Mouse (Mus musculus): Measurements from ENCODE around the gene Golm1. TPM values are rescaled to one million over a fixed set of nuclear protein-coding genes. Genes with fewer than 3 reads are reported as not detected.
"Not testable (repeated sequence)": the region's sequence is repeated elsewhere in the genome, so short reads cannot be mapped to it uniquely, and the experiment has no call there.

The Golm1 gene
- polyA plus RNA-seq, 1 experiment from 2014 or later: 47.0 TPM

GRCm38 (mm10) chr13:59618463-59618862 is 57.1 kb downstream of the Golm1 start:
- H3K9ac ChIP-seq: no peak overlapping the region
- DNase-seq (no peak), ATAC-seq (ENCODE audit: low read depth) (0 out of 2 replicates have a peak, but pooled peaks have one; percentile 31)
- no peaks in the 10 kb centered on the region for H3K9me3 ChIP-seq (replicated peaks)
- WGBS (ENCODE audit: insufficient replicate concordance): 57% methylated on average over 6 of the region's 6 CpGs
- H3K4me1 ChIP-seq (replicated peaks): peaks cover 11% of the 10 kb centered on the region
- no peak overlapping the region for H3K4me3 ChIP-seq (replicated peaks)
- no peak overlapping the region for H3K27ac ChIP-seq
- no peak overlapping the region for H3K4me2 ChIP-seq
- H3K27me3 ChIP-seq: no peaks in the 10 kb centered on the region
- H3K36me3 ChIP-seq: peaks cover 41% of the 10 kb centered on the region

- no peaks in the 10 kb centered on the region for H3K27me3 ChIP-seq
- peaks cover 33% of the 10 kb centered on the region for H3K36me3 ChIP-seq
- no peak overlapping the region for H3K4me3 ChIP-seq (replicated peaks)
- ATAC-seq (ENCODE audit: low read depth) (no peak), DNase-seq (no peak)
- H3K4me2 ChIP-seq: no peak overlapping the region
- H3K9me3 ChIP-seq (replicated peaks): no peaks in the 10 kb centered on the region
- 65% methylated on average over 4 of the region's 4 CpGs for WGBS (ENCODE audit: insufficient replicate concordance)
- H3K27ac ChIP-seq: no peak overlapping the region
- H3K9ac ChIP-seq: no peak overlapping the region
- peaks cover 14% of the 10 kb centered on the region for H3K4me1 ChIP-seq (replicated peaks)
Observed at GRCm38 (mm10) chr13:59615554-59615953, 60.1 kb downstream of the Golm1 start.

GRCm38 (mm10) chr13:59615152-59615551 is 60.5 kb downstream of the Golm1 start:
- no peak overlapping the region for H3K4me2 ChIP-seq
- H3K4me1 ChIP-seq (replicated peaks): peaks cover 13% of the 10 kb centered on the region
- no peak overlapping the region for H3K4me3 ChIP-seq (replicated peaks)
- no peaks in the 10 kb centered on the region for H3K27me3 ChIP-seq
- no peak for ATAC-seq (ENCODE audit: low read depth)
- no peaks in the 10 kb centered on the region for H3K9me3 ChIP-seq (replicated peaks)
- 77% methylated on average over 4 of the region's 4 CpGs for WGBS (ENCODE audit: insufficient replicate concordance)
- DNase-seq: no peak
- H3K36me3 ChIP-seq: peaks cover 34% of the 10 kb centered on the region
- no peak overlapping the region for H3K9ac ChIP-seq
- H3K27ac ChIP-seq: no peak overlapping the region

- WGBS (ENCODE audit: insufficient replicate concordance): 43% methylated on average over 4 of the region's 4 CpGs
- no peak for ATAC-seq (ENCODE audit: low read depth)
- peaks cover 10% of the 10 kb centered on the region; the same call in 1 of the 2 replicates for H3K4me1 ChIP-seq (replicated peaks)
Observed at GRCm38 (mm10) chr13:59613868-59614267, 61.7 kb downstream of the Golm1 start.

GRCm38 (mm10) chr13:59610437-59610836 is 65.2 kb downstream of the Golm1 start:
- Histone ChIP-seq H3K4me1 (replicated peaks) (peaks cover 10% of the 10 kb centered on the region; the same call in 1 of the 2 replicates), H3K27me3 (no peaks in the 10 kb centered on the region), H3K4me3 (replicated peaks) (no peak overlapping the region), H3K9me3 (replicated peaks) (no peaks in the 10 kb centered on the region), H3K9ac (no peak overlapping the region), H3K27ac (no peak overlapping the region), H3K4me2 (no peak overlapping the region), H3K36me3 (peaks cover 39% of the 10 kb centered on the region)
- DNase-seq (no peak), ATAC-seq (ENCODE audit: low read depth) (no peak)
- WGBS (ENCODE audit: insufficient replicate concordance): 83% methylated on average over 2 of the region's 2 CpGs

More at GRCm38 (mm10) chr13:59613868-59614267, 61.7 kb downstream of the Golm1 start:
- Histone ChIP-seq H3K27me3 (no peaks in the 10 kb centered on the region), H3K36me3 (peaks cover 45% of the 10 kb centered on the region), H3K4me2 (no peak overlapping the region), H3K27ac (no peak overlapping the region), H3K9ac (no peak overlapping the region), H3K9me3 (replicated peaks) (no peaks in the 10 kb centered on the region), H3K4me3 (replicated peaks) (no peak overlapping the region)
- no peak for DNase-seq

GRCm38 (mm10) chr13:59609885-59610284 is 65.7 kb downstream of the Golm1 start:
- H3K27ac ChIP-seq: no peak overlapping the region
- no peak for DNase-seq
- no peak for ATAC-seq (ENCODE audit: low read depth)
- no peak overlapping the region for H3K4me2 ChIP-seq
- no peaks in the 10 kb centered on the region for H3K27me3 ChIP-seq
- H3K9ac ChIP-seq: no peak overlapping the region
- no peak overlapping the region for H3K4me3 ChIP-seq (replicated peaks)
- 84% methylated on average over 4 of the region's 4 CpGs for WGBS (ENCODE audit: insufficient replicate concordance)
- H3K9me3 ChIP-seq (replicated peaks): no peaks in the 10 kb centered on the region
- H3K36me3 ChIP-seq: peaks cover 37% of the 10 kb centered on the region
- H3K4me1 ChIP-seq (replicated peaks): peaks cover 9% of the 10 kb centered on the region; the same call in 1 of the 2 replicates

- Histone ChIP-seq H3K4me3 (replicated peaks) (no peak overlapping the region), H3K36me3 (peaks cover 60% of the 10 kb centered on the region), H3K27ac (peak overlapping the region; percentile 36), H3K27me3 (no peaks in the 10 kb centered on the region), H3K9ac (no peak overlapping the region), H3K9me3 (replicated peaks) (no peaks in the 10 kb centered on the region), H3K4me2 (no peak overlapping the region), H3K4me1 (replicated peaks) (peaks cover 17% of the 10 kb centered on the region)
- DNase-seq: no peak
- WGBS (ENCODE audit: insufficient replicate concordance): 64% methylated on average over 10 of the region's 10 CpGs
- peak; percentile 56 for ATAC-seq (ENCODE audit: low read depth)
Observed at GRCm38 (mm10) chr13:59605221-59605922, 70.2 kb downstream of the Golm1 start.

- Histone ChIP-seq H3K27ac (0 out of 2 replicates have a peak overlapping the region, but pooled peaks have one; percentile 34), H3K4me3 (replicated peaks) (no peak overlapping the region), H3K4me1 (replicated peaks) (peaks cover 16% of the 10 kb centered on the region), H3K27me3 (no peaks in the 10 kb centered on the region), H3K9ac (no peak overlapping the region), H3K36me3 (peaks cover 62% of the 10 kb centered on the region), H3K9me3 (replicated peaks) (no peaks in the 10 kb centered on the region), H3K4me2 (no peak overlapping the region)
- DNase-seq: no peak
- 93% methylated on average over 1 of the region's 1 CpGs for WGBS (ENCODE audit: insufficient replicate concordance)
- no peak for ATAC-seq (ENCODE audit: low read depth)
Observed at GRCm38 (mm10) chr13:59604511-59604910, 71.1 kb downstream of the Golm1 start.

GRCm38 (mm10) chr13:59603096-59603495 is 72.5 kb downstream of the Golm1 start:
- Histone ChIP-seq H3K9me3 (replicated peaks) (no peaks in the 10 kb centered on the region), H3K4me2 (no peak overlapping the region), H3K9ac (no peak overlapping the region), H3K27ac (no peak overlapping the region), H3K27me3 (no peaks in the 10 kb centered on the region), H3K4me3 (replicated peaks) (no peak overlapping the region), H3K36me3 (peaks cover 53% of the 10 kb centered on the region), H3K4me1 (replicated peaks) (peaks cover 16% of the 10 kb centered on the region)
- DNase-seq (no peak), ATAC-seq (ENCODE audit: low read depth) (peak; percentile 53; the same call in 1 of the 2 replicates)
- WGBS (ENCODE audit: insufficient replicate concordance): 35% methylated on average over 5 of the region's 5 CpGs

GRCm38 (mm10) chr13:59592630-59593029 is 83.0 kb downstream of the Golm1 start:
- Histone ChIP-seq H3K9ac (no peak overlapping the region), H3K4me2 (no peak overlapping the region), H3K4me1 (replicated peaks) (peaks cover 34% of the 10 kb centered on the region), H3K27me3 (no peaks in the 10 kb centered on the region), H3K4me3 (replicated peaks) (no peak overlapping the region), H3K27ac (0 out of 2 replicates have a peak overlapping the region, but pooled peaks have one; percentile 1), H3K36me3 (peaks cover 56% of the 10 kb centered on the region), H3K9me3 (replicated peaks) (no peaks in the 10 kb centered on the region)
- ATAC-seq (ENCODE audit: low read depth) (peak; percentile 47; the same call in 1 of the 2 replicates), DNase-seq (no peak)
- 43% methylated on average over 1 of the region's 1 CpGs for WGBS (ENCODE audit: insufficient replicate concordance)

- not testable (repeated sequence) for H3K9me3 ChIP-seq (replicated peaks); H3K4me2 ChIP-seq; H3K27me3 ChIP-seq; ATAC-seq (ENCODE audit: low read depth); H3K27ac ChIP-seq; DNase-seq; H3K4me3 ChIP-seq (replicated peaks); H3K9ac ChIP-seq
- Histone ChIP-seq H3K4me1 (replicated peaks) (peaks cover 40% of the 10 kb centered on the region), H3K36me3 (peaks cover 58% of the 10 kb centered on the region)
- 77% methylated on average over 3 of the region's 3 CpGs for WGBS (ENCODE audit: insufficient replicate concordance)
Observed at GRCm38 (mm10) chr13:59592058-59592457, 83.6 kb downstream of the Golm1 start.

- DNase-seq: no peak
- no peak overlapping the region for H3K4me3 ChIP-seq (replicated peaks)
- H3K9me3 ChIP-seq (replicated peaks): no peaks in the 10 kb centered on the region
- no peak overlapping the region for H3K27ac ChIP-seq
- H3K4me2 ChIP-seq: no peak overlapping the region
- no peaks in the 10 kb centered on the region for H3K27me3 ChIP-seq
- ATAC-seq (ENCODE audit: low read depth): no peak
- 84% methylated on average over 4 of the region's 4 CpGs for WGBS (ENCODE audit: insufficient replicate concordance)
- peaks cover 48% of the 10 kb centered on the region for H3K36me3 ChIP-seq
- H3K9ac ChIP-seq: no peak overlapping the region
- H3K4me1 ChIP-seq (replicated peaks): peaks cover 54% of the 10 kb centered on the region
Observed at GRCm38 (mm10) chr13:59590691-59591090, 84.9 kb downstream of the Golm1 start.

Data from liver, embryonic 13.5 days (tissue).